Mouse (Mus musculus) mesoderm, embryonic 11.5 days (tissue): Measurements from ENCODE around the gene 1700025C18Rik.

ENCODE experiments used
- DNase-seq: peaks from one replicate; pipeline ENCODE4 v3.0.0-alpha.2; 2012; ENCODE audit warnings: low read depth, low spot score

Gene 1700025C18Rik

GRCm38 (mm10) chr2:165078605-165079004 lies 11.9 kb downstream of the 1700025C18Rik start:
- no peak for DNase-seq

DNA sequence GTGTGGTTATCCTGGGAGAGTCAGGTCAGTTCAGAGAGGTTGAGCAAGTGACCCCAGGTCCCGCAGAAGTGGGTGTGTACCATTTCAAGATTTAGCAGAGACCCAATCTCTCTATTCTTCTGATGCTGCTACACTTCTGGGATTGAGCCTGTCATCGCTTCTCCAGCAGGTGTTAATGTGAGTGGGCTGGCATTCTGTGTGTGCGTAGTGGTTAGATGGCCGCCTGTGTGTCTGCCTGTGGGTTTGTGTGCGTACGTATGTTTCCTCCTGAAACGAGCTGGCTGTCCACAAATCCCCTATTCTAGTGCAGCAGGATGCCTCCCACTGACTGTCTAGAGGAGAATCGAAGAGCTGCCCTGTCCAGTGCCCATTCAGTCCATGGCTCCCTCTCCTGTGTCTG lies 12.5 kb downstream of the 1700025C18Rik start:
- DNase-seq, result no peak

DNA sequence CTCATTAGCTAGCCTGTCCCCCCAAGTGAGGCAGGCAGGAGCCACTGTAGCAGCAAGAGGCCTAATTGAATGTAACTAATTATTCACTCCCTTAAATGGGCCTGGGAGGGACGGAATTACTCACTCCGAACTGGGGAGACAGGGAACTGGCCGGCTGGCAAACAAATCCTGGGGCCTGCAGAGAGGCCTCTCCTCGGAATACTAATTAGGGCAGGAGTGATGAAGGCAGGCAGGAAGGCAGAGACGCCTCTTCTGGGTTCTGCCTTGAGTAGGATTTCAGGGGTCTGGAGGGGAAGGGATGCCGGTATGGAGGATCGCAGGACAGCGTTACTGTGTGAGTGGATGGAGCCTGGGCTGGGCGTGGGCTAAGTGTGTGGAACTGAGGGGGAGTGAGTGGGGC lies 13.5 kb downstream of the 1700025C18Rik start:
- DNase-seq, result no peak

DNA sequence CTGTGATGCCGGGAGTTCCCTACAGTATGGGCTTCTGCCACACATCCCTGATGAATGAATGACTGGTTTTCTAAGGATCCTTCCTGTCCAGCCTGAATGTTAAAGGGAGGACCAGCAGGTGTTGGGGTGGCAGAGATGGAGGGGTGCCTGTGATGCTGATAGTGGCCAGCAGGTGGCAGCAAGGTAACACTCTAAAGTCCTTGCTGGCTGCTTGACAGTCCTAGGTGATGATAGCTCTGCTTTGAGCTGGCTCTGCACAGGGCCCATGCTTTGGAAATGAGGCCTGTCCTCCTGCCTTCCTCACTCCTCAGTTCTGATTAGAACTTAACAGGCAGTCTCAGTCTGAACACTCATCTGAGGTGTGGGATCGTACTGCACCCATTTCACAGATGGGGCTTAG lies 15.6 kb downstream of the 1700025C18Rik start:
- DNase-seq, result peak; percentile 82

DNA sequence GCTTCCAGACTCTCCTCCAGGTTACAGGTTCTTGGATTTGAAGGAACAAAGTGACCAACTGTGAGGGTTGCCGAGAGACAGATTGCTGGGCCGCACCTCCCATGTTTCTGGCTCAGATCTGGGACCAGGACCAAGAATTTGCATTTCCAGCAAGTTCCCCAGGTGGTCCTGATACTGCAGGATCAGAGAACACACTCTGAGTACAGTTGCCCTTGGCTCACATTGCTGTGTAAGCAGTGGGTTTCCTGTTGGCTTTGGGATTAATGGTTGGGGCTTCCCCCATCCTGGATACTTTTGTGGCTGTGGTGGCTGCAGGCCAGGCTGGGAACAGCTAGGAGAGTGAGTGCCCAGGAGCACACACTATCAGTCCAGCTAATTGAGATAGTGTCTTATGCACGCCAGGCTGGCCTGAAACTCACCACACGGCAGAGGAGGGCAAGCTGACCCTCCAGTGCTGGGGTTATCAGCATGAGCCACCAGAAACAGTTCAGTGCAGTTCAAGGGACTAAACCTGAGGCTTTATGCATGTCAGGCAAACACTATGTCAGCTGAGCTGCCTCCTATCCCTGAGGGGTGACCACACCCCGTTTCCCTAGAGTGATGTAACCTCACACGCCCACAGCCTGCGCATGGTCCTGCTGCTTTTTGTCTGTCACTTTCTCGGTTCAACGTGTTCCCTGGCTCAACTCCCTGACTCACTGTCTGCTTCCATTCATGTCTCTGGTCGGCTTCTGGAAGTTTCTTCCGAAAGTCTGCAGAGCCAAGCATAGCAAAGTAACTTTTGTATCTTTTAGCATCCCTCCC lies 16.3 kb downstream of the 1700025C18Rik start:
- DNase-seq, result no peak

DNA sequence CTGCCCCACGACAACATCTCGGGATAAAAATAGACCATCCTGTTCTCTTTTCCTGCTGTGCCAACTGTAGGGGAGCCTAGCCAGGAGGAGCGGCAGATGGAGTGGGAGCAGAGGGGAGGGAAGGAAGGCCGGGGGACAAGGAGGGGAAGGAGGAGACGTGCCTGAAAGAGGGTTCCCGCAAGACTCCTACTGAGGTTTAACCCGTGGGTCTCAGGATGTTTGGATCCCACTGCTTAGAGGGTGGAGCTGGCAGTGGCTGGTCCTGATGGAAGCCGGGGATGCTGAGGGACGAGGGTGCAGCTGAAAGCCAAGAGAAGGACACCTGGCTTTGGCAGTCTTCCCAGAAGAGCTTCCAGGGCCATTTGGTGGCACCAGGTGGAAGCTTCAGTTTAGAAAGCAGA lies 17.2 kb downstream of the 1700025C18Rik start:
- no peak for DNase-seq

GRCm38 (mm10) chr2:165070096-165070816 lies 20.3 kb downstream of the 1700025C18Rik start:
- DNase-seq, result peak; percentile 82

DNA sequence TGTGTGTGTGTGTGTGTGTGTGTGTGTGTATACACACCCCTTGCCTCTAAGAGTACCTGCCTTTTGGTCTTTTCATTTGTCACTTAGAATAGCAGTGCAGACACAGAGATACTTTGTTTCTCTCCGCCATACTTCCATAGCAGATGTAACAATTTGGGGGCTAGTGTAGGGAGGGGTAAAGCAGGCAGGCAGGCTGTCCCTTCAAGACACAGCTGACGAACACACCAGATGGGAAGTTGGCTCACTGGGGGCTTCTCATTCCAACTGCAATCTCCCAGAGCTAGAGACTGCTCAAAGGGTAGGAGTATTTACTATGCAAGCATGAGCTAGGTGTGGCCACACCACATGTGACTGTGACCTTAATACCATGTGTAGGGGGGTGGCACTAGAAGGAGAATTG lies 21.7 kb downstream of the 1700025C18Rik start:
- DNase-seq, result no peak

- no peak for DNase-seq
Measured at GRCm38 (mm10) chr2:165064489-165064888, 26.1 kb downstream of the 1700025C18Rik start.

DNA sequence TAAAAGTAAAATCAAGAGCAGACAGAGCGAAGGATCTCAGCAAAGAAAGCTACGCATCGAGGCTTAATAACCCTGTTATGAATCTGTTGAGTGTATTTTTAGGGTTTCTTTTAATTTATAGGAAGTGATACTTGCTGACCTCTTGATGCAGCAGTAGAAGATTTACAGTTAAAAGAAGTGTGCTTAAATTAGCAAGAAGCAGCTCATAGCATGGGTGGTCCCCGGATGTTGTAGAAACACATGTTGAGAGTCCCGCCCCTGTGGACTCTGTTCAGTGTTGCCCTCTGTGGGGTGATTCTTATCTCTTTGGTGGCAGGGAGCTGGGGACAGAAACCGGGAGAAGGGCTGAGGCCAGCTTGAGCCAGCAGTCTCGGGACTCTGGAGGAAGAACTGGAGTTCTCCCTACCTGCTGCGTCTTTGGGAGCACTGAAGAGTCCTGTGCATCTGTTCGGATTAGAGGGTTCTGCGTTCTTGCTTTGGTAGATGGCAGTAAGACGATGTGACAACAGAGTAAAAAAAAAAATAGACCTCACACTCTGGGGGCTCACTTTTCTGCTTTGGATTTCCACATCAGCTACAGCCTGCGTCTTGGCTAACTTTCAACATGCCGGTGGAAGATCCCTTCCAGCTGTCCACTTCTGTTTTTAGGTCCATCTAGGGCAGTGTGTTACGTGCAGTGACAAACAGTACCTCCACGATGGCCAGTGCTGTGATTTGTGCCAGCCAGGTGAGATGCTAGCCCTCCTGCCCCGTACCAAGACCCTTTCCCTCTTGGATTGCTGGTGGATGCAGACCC lies 28.7 kb downstream of the 1700025C18Rik start:
- no peak for DNase-seq

GRCm38 (mm10) chr2:165059961-165060360 lies 30.6 kb downstream of the 1700025C18Rik start:
- no peak for DNase-seq

DNA sequence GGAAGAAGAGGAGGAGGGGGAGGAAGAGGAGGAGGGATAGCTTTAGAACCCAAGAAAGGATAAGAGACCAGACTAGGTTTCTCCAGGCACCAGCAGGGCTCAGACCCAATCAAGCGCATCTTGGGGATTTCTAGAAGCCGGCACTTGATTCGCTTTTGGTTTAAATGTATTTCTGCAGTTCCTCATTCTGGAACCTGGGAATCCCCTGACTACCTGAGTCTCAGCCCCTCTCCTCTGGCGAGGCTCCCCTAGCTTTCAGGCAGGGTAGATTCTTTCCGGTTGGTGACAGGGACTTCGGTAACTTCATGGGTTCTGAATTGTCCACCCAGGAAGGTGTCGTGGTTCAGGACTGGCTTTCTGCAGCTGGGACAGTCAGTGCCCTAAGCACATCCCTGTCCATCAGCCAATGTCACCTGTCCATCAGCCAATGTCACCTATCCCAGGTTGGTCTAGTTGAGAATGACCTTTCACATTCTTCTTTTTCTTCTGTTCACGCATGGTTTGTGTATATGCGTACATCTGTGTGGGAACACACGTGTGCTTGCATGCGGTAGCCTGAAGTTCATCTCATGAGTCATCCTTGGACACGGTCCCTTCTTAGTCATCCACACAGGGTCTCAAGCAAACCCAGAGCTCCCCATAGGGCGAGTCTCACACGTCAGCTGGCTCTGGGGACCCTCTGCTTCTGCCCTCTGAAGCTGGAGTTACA lies 34.0 kb downstream of the 1700025C18Rik start:
- no peak for DNase-seq

DNA sequence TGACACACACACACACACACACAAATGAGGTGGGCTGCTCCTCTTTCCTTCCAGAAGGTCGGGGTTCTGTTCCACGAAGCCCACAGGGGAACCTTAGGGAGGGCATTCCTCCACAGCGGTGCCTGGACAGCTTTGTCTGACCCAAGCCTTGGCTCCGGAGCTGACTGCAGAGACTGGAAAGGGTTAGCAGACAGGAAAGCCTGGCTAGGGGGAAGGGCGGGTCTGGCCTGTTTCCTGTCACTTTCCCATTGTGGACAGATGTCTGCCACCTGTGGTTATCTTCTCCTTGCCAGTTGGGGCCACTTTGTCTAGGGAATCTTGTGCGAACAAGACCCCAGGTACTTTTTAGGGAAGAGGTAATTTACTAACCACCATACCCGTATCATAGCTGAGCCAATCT lies 34.6 kb downstream of the 1700025C18Rik start:
- no peak for DNase-seq

DNA sequence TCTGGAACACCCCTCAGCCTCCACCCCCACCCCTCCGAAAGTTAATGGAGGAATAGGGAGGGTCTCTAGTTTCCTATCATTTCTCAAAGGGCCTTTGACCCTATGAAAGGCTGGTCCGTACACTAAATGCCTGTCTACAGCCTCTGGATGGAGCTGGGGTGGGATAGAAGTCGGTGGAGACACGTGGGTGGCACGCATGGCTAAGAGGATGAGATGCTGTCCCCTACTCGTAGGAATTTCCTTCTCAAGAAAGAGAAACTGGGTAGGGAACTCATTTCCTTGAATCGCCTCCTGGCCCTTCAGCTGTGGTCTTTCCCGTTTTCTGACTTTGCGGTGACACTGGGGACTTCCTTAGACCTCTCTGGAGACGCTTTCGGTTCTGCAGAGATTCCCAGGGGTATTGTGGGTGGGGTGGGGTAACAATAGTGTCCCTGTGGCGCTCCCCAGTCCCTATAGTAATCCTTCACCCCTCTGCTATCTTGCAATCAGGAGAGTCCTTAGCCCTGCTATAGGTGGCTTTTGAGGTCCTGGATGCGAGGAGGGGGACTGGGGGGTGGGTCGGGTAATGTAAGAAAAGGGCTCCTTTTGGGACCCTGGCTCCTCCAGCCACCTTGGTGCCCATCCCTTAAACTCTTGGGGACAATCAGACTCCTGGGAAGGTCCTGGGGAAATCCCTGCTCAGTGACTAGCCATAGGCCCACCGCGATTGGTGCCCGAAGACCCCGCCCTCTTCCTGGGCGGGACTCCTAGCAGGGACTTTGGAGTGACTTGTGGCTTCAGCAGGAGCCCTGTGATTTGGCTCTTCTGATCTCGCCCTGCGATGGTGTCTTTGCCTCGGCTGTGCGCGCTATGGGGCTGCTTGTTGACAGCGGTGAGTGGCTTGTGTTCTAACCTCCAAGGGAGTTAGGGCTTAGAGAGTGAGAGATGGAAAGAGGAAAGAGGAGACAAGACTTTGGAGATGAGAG lies 35.4 kb downstream of the 1700025C18Rik start, which contains the start of gene Cd40:
Gene Cd40 (plus strand): TSS at position 740 of the 965 bp plus-strand sequence.
- peak; percentile 77 for DNase-seq

DNA sequence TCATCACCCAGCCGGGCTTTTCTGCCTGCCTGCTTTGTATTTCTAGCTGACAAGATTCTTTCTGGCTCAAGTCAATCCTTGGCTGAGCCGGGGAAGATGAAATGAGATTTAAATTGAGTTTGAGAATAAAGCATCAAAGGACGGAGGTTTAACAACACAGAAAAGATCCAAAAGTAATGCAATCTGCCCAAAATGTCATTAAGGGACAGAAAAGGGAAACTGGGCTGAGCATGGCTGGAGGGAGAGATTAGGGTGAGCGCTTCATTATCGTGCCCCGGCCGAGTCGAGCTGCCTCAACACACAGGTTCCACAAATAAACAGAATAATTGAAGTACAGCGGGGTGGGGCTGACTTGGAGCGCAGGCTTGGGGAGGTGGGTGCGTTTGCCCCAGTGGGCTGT lies 39.0 kb downstream of the 1700025C18Rik start:
- DNase-seq, result no peak

- no peak for DNase-seq
Measured at GRCm38 (mm10) chr2:165050826-165051548, 39.6 kb downstream of the 1700025C18Rik start.

- DNase-seq, result no peak
Measured at GRCm38 (mm10) chr2:165049044-165049443, 41.5 kb downstream of the 1700025C18Rik start.

DNA sequence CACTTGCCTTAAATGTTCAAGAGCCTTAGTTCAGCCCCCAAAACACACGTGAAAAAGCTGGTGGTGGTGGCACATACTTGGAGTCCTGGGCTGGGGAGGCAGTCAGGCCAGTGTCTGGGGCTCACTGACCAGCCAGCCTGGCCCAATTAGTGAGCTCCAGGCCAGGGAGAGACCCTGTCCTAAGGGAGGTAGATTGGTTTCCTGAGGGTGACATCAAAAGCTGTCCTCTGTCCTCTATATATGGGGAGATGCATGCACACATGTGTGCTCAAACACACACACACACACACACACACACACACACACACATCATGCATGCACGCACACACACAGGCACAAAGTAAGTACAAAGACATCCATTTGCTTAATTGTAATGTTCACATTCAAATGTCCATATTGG lies 46.8 kb downstream of the 1700025C18Rik start:
- no peak for DNase-seq

DNA sequence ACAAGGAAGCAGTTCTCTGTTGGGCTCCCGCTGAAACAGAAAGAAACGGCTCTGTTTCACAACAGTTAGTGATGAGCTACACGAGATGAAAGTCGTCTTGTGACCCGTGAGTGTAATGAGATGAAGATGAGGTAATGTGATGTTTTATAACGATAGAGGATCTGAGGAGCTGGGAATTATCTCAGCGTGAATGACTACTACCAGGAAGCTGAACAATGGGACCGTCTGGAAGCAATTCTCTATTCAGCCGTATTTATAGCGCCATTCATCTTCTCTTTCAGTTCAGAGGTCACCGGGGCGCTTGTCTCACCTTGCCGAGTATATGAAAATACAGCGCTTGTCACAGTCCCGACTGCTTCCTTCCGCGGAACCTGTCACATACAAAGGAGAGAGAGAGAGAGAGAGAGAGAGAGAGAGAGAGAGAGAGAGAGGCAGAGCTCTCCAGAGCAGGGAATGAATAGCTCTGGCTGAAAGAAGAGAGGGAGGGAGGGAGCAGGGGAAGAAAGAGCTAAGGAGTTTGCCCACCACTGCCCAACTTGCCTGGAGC lies 47.4 kb downstream of the 1700025C18Rik start:
- peak; percentile 82 for DNase-seq
